Mouse (Mus musculus) heart, adult 8-10 months (tissue): Measurements from ENCODE around the gene Ceacam15. TPM values are rescaled to one million over a fixed set of nuclear protein-coding genes. Genes with fewer than 3 reads are reported as not detected.
"Not testable (repeated sequence)": the region's sequence is repeated elsewhere in the genome, so short reads cannot be mapped to it uniquely, and the experiment has no call there.

Experiments
- DNase-seq: peaks from one replicate; pipeline ENCODE4 v3.0.0; 2022; ENCODE audit warnings: low spot score
- total RNA-seq, 4 experiments: library from RNA; stranded (reverse); gene quantifications; 2 replicates each; pipeline ENCODE4 v1.2.4; 2022

Ceacam15 gene
- total RNA-seq: not detected

DNA sequence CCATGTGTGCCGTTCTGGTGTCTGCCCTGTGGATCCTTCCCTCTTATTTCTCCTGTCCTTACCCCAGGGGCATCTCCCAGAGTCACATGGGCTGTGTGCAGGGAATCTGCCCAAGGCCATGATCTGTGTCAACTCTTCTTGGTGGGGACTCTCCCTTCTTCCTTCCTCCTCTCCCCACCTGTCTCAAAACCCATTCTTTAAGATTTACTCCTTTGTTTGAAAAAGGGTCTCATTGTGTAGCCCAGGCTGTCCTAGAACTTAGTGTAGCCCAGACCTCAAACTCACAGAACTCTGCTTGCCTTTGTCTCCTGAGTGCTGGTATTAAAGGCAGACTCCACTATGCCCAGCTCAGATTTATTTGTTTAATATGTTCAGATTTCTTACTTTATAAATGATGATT is at the start of gene Ceacam15:
TSS of gene Ceacam15 (minus strand) at position 101 of the 400 bp plus-strand sequence.
- no peak for DNase-seq

DNA sequence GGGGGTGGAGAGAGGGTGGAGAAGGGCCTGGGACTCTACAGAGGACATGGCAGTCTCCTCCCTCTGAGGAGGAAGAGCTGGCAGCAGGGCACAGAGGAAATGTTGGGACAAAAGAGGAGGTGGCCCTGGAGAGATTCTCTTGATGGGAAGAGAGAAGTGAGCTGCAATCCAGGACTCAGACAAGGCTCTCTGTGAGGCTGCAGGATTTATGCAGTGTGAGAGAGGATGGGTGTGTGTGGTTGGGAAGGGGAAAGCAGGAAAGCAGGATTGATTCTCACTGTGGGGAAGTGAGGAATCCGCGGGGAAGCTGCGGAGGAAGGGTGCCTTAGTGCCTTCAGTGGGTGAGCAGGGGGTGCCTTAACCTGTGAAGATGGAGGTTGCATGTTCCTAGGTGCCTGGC is 47.0 kb upstream of the Ceacam15 start:
- not testable (repeated sequence) for DNase-seq

DNA sequence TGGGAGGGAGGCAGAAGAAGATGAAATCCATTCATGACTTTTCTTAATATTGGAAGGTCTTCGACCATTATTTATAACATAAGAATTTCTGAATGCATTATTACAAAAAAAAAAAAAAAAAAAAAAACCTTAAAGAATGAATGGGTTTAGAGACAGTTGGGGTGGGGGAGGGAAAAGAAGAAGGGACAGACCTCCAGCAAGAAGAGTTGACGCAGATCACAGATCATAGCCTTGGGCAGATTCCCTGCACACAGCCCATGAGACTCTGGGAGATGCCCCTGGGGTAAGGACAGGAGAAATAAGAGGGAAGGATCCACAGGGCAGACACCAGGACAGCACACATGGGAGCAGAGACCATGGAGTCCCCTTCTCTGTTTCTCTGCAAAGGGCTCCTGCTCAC is 46.1 kb upstream of the Ceacam15 start, which contains the start of gene Ceacam9:
TSS of gene Ceacam9 (plus strand) at position 301 of the 400 bp plus-strand sequence.
- DNase-seq: no peak

DNA sequence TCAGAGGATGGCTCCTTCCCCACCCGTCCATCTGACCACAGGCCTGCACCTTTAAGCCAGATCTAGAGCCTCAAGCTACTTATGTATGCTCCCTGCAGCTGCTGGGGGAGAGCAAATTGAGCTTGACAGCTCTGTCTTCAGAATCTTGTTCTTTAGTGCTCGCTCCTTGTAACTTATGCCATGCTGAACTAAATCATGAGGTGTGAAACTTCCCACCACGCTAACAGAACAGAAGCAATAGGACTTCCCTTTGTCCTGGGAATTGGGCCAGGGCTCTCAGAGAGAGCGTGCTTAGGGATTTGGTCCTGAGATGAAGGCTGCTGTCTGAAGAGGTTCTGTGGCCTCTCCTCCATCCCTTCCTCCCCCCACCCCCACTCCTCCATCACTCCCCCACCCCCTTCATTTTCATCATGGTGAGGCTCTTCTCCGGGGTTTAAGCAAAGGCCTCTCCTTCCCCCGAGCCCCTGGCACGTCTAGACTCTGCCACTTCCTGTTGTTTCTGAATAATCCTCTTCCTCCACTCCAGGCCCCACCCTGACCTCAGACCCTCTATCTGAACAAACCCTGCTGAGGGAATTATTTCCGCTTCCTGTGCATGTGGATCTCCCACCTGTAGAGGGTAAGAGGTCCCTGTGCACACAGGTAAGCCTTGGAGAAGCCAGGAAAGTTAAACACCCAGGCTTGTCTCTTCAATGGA is 41.1 kb upstream of the Ceacam15 start:
- DNase-seq: not testable (repeated sequence)

GRCm38 (mm10) chr7:16712633-16713415 is 37.3 kb upstream of the Ceacam15 start:
- no peak for DNase-seq

DNA sequence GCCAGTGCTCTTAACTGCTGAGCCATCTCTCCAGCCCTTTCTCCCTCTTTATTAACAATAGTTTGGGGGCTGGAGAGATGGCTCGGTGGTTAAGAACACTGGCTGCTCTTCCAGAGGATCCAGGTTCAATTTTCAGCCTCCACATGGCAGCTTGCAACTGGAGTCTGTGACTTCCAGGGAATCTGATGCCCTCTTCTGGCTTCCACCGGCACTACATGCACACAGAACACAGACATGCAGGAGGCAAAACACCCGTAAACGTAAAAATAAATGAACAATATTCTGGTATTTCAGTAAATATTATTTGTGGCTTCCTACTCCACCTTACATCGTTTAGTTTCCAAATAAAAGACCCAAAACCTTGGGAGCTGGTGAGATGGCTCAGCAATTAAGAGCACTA is 35.1 kb upstream of the Ceacam15 start:
- DNase-seq: no peak

- DNase-seq: no peak
Measured at GRCm38 (mm10) chr7:16708244-16708643, 32.7 kb upstream of the Ceacam15 start.

- DNase-seq: no peak
Measured at GRCm38 (mm10) chr7:16706385-16706784, 30.9 kb upstream of the Ceacam15 start.

- peak; percentile 17 for DNase-seq
Measured at GRCm38 (mm10) chr7:16700583-16700982, 25.1 kb upstream of the Ceacam15 start.

- peak; percentile 9 for DNase-seq
Measured at GRCm38 (mm10) chr7:16699042-16699441, 23.5 kb upstream of the Ceacam15 start.

DNA sequence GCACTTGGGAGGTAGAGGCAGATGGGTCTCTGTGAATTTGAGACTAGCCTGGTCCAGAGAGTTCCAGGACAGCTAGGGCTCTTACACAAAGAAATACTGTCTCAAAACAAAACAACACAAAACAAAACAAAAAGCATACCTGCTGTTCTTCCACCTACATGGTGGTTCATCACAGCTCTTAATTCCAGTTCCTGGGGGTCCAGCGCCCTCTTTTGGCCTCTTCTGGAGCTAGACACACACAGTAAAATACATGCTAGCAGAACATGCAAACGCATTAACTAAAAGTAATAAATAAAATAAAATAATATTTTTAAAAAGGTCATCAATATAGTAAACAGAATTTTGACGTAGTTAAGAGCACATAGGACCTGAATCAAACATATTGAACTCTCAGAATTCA is 19.5 kb upstream of the Ceacam15 start:
- DNase-seq: peak; percentile 15

- DNase-seq: peak; percentile 6
Measured at GRCm38 (mm10) chr7:16689196-16689595, 13.7 kb upstream of the Ceacam15 start.

DNA sequence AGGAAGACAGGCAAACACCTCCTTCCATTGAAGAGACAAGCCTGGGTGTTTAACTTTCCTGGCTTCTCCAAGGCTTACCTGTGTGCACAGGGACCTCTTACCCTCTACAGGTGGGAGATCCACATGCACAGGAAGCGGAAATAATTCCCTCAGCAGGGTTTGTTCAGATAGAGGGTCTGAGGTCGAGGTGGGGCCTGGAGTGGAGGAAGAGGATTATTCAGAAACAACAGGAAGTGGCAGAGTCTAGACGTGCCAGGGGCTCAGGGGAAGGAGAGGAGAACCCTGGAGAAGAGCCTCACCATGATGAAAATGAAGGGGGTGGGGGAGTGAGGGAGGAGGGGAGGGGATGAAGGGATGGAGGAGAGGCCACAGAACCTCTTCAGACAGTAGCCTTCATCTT is 4.7 kb upstream of the Ceacam15 start:
- not testable (repeated sequence) for DNase-seq

DNA sequence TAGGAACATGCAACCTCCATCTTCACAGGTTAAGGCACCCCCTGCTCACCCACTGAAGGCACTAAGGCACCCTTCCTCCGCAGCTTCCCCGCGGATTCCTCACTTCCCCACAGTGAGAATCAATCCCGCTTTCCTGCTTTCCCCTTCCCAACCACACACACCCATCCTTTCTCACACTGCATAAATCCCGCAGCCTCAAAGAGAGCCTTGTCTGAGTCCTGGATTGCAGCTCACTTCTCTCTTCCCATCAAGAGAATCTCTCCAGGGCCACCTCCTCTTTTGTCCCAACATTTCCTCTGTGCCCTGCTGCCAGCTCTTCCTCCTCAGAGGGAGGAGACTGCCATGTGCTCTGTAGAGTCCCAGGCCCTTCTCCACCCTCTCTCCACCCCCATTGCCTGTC is 806 bp downstream of the Ceacam15 start:
- DNase-seq: not testable (repeated sequence)

GRCm38 (mm10) chr7:16673823-16674222 is 1.7 kb downstream of the Ceacam15 start:
- no peak for DNase-seq

DNA sequence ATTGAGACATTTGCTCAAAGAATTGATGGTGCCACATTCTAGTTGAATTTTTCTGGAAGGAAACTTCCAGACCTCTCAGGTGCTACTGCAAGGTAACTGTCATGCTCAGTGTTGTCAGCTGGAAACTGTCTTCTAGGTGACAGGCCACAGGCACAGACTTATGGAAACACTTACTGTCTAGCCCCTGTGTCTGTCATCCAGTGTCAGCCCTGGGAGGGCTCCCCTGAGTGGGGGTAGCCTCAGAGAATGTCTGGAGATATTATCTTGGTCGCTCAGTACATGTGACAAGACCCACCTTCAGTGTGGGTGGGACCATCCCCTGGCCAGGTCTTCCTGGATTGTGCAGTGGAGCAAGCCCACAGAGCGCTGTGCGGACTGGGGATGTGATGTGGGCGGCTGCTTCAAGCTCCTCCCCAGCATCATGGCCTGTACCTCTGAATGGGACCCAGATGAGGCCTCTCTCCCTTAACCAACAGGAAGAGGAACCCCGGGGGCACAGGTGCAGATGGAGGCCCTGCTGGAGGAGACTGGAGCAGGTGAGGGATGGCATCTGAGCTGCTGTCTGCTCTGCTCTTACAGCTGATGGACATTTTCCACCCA is 7.1 kb downstream of the Ceacam15 start:
- DNase-seq: not testable (repeated sequence)

DNA sequence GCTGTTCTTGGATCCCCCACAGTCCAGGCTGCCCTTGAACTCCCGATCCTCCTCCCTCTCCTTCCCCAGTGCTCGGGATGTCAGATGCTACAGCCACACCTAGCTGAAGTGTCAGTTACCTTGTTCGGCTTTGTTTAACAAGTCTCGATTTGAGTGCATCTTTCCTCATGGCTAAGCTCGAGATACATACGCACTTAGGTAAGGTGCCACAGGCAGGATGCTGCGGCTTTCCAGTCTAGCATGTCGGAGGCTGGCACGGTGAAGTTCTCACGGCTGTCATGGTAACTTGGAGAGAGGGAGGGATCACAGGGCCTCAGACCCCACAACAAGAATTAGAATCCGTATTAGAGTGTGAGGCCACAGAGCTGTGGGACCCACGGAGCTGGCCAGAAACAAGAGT is 31.2 kb downstream of the Ceacam15 start:
- DNase-seq: no peak

- DNase-seq: not testable (repeated sequence)
Measured at GRCm38 (mm10) chr7:16643106-16643505, 32.4 kb downstream of the Ceacam15 start.

DNA sequence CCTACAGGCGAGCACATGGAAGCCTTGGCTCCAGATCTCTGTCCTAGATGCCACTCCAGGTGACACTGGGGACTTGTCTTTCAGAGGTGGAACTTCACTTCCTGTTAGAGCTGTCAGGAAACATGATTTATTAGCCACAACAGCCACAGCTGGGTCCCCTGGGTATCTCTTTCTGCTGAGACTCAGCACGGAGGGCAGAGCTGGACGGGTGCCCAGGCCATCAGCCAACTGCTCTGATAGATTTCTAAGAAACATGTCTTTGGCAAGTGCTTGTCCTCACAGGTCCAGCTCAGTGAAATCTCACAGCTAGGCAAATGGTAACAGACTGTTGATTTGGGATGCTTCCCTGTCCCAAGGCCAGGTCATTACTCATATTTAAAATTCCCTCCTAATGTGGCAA is 36.5 kb downstream of the Ceacam15 start:
- peak; percentile 53 for DNase-seq

GRCm38 (mm10) chr7:16635116-16635515 is 40.4 kb downstream of the Ceacam15 start:
- no peak for DNase-seq

DNA sequence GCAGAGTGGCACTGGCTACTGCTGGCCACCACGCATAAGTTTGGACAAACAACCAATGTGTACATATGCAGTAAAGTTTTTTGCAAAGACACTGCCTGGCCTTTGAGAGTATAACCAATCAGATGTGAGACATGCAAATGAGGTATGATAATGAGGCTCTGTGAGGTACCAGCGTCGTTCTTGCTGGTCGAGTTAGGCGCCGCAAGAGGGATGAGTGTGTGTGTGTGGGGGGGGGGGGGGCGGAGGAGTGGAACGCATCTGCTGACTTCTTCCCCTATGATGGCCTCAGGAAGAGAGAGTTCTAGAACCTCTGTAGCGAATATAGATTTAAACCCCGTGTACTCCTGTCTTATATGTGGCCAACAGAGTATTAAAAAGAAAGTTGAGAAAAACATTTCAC is 41.6 kb downstream of the Ceacam15 start:
- DNase-seq: not testable (repeated sequence)

DNA sequence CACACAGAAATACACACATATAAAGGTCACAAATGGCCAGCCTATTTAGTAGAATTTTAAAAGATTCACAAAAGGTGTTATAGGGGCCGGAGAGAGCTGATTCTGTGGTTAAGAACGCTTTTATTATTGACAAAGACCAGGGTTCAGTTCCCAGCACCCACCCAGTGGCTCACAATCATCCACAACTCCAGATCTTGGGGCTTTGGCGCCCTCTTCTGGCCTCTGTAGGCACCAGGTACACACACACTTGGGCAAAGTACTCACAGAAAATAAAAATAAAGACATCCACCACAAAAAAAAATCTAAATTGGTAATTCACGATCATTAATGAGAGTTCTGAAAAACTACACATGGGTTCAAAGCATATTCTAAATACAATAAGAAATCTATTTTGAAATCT is 43.6 kb downstream of the Ceacam15 start:
- no peak for DNase-seq

DNA sequence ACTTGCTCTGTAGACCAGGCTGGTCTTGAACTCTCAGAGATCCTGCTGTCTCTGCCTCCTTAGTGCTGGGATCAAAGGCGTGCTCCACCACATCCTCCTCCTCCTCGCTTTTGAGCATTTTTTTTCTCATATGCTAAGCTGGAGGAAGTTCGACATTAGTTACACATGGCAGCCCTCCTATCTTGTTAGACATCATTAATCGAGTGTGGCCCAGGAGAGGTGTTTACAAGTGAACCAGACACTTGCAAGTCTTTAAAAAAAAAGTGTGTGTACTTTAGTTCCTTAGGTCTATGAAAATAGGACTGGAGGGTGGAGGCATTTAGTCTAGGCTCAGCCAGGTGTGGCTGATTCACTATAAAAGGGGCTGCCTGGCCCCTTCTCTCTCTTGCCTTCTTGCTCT is 44.5 kb downstream of the Ceacam15 start:
- no peak for DNase-seq
